Mouse (Mus musculus) small intestine, adult 2 months (tissue): Measurements from ENCODE around the gene Elf5. TPM values are rescaled to one million over a fixed set of nuclear protein-coding genes. Genes with fewer than 3 reads are reported as not detected.

Experiments used
- H3K27ac ChIP-seq: fragments of 200-500 bp; 2 replicates; pipeline ENCODE4 v1.5.1; 2012; ENCODE audit warnings: low read depth, low read length, control low read depth, inconsistent platforms; ENCODE audit not compliant: insufficient read depth
- H3K27me3 ChIP-seq: fragments of 200-500 bp; 2 replicates; pipeline ENCODE4 v1.6.1; 2012; ENCODE audit warnings: mild to moderate bottlenecking, moderate library complexity, low read length, inconsistent platforms; ENCODE audit not compliant: control insufficient read depth, insufficient read depth
- H3K36me3 ChIP-seq: fragments of 200-500 bp; 2 replicates; pipeline ENCODE4 v1.6.1; 2012; ENCODE audit warnings: mild to moderate bottlenecking, low read length, control low read depth, inconsistent platforms; ENCODE audit not compliant: control insufficient read depth, insufficient read depth
- H3K4me1 ChIP-seq: fragments of 200-500 bp; 2 replicates; pipeline ENCODE4 v1.6.1; 2012; ENCODE audit warnings: low read length, inconsistent platforms, mixed read lengths; ENCODE audit not compliant: control insufficient read depth, insufficient read depth, insufficient read length
- H3K4me3 ChIP-seq: fragments of 200-500 bp; 2 replicates; pipeline ENCODE4 v1.5.1; 2012; ENCODE audit warnings: low read depth, mild to moderate bottlenecking, control low read depth, inconsistent platforms, low read length, moderate library complexity
- CTCF ChIP-seq: fragments of 200-500 bp; IDR thresholded peaks from 2 replicates; pipeline ENCODE4 v1.5.1; 2012; ENCODE audit warnings: low read depth, mild to moderate bottlenecking, control low read depth, inconsistent platforms, low read length, moderate library complexity, mixed read lengths; ENCODE audit not compliant: insufficient replicate concordance, insufficient read length; ENCODE audit errors: extremely low read depth
- POLR2A ChIP-seq: fragments of 200-500 bp; IDR thresholded peaks from 2 replicates; pipeline ENCODE4 v1.6.1; 2012; ENCODE audit warnings: low read depth, mild to moderate bottlenecking, control low read depth, inconsistent platforms, low read length, moderate library complexity
- WGBS: fragments of 180-500 bp; shearing (Covaris S2); methylation state at CpG from one replicate; pipeline ENCODE4 v1.1.7; 2018; 5-methylcytosine and 5-hydroxymethylcytosine counted together
- polyA plus RNA-seq: library from polyadenylated mRNA; depleted of rRNA; stranded (reverse); fragments of >200 nt; gene quantifications from 2 replicates; pipeline ENCODE4 v1.2.3, GENCODE M21; 2012

The Elf5 gene
- polyA plus RNA-seq, 1 experiment = not detected

- WGBS = 51% methylated on average over 15 of the region's 15 CpGs
- no peak for TF ChIP-seq CTCF
- no peak for TF ChIP-seq POLR2A
- H3K4me3 ChIP-seq = no peak overlapping the region
- no peaks in the 10 kb centered on the region for H3K36me3 ChIP-seq
- no peaks in the 10 kb centered on the region for H3K4me1 ChIP-seq
- no peak overlapping the region for H3K27ac ChIP-seq
- no peaks in the 10 kb centered on the region for H3K27me3 ChIP-seq
These were observed 9.4 kb downstream of the Elf5 start for GRCm38 (mm10) chr2:103420650-103421507.

GRCm38 (mm10) chr2:103423884-103424283 lies 12.4 kb downstream of the Elf5 start:
- Histone ChIP-seq H3K4me3 (no peak overlapping the region), H3K4me1 (no peaks in the 10 kb centered on the region), H3K36me3 (no peaks in the 10 kb centered on the region), H3K27ac (no peak overlapping the region), H3K27me3 (no peaks in the 10 kb centered on the region)
- WGBS = 72% methylated on average over 12 of the region's 12 CpGs
- TF ChIP-seq CTCF = no peak
- no peak for TF ChIP-seq POLR2A

- no peak overlapping the region for H3K4me3 ChIP-seq
- H3K36me3 ChIP-seq = no peaks in the 10 kb centered on the region
- H3K27ac ChIP-seq = no peak overlapping the region
- 34% methylated on average over 12 of the region's 12 CpGs for WGBS
- no peaks in the 10 kb centered on the region for H3K27me3 ChIP-seq
- TF ChIP-seq CTCF (peak; percentile 79; the same call in 1 of the 2 replicates), POLR2A (no peak)
- no peaks in the 10 kb centered on the region for H3K4me1 ChIP-seq
These were observed 13.0 kb downstream of the Elf5 start for GRCm38 (mm10) chr2:103424349-103425026.

GRCm38 (mm10) chr2:103425456-103426063 lies 14.1 kb downstream of the Elf5 start:
- Histone ChIP-seq H3K4me1 (no peaks in the 10 kb centered on the region), H3K4me3 (no peak overlapping the region), H3K27me3 (no peaks in the 10 kb centered on the region), H3K36me3 (no peaks in the 10 kb centered on the region), H3K27ac (no peak overlapping the region)
- no peak for TF ChIP-seq POLR2A
- TF ChIP-seq CTCF = no peak
- 77% methylated on average over 11 of the region's 11 CpGs for WGBS

GRCm38 (mm10) chr2:103428356-103428755 lies 16.9 kb downstream of the Elf5 start:
- no peaks in the 10 kb centered on the region for H3K36me3 ChIP-seq
- no peak overlapping the region for H3K27ac ChIP-seq
- no peak overlapping the region for H3K4me3 ChIP-seq
- H3K27me3 ChIP-seq = no peaks in the 10 kb centered on the region
- WGBS = 27% methylated on average over 3 of the region's 3 CpGs
- no peaks in the 10 kb centered on the region for H3K4me1 ChIP-seq
- TF ChIP-seq POLR2A (no peak), CTCF (no peak)

GRCm38 (mm10) chr2:103430712-103431111 lies 19.2 kb downstream of the Elf5 start:
- TF ChIP-seq POLR2A (no peak), CTCF (no peak)
- Histone ChIP-seq H3K4me1 (no peaks in the 10 kb centered on the region), H3K36me3 (no peaks in the 10 kb centered on the region), H3K27ac (no peak overlapping the region), H3K4me3 (no peak overlapping the region), H3K27me3 (no peaks in the 10 kb centered on the region)
- 18% methylated on average over 1 of the region's 1 CpGs for WGBS
